Mouse (Mus musculus) liver, embryonic 12.5 days (tissue): Measurements from ENCODE around the gene Cdk9. TPM values are rescaled to one million over a fixed set of nuclear protein-coding genes. Genes with fewer than 3 reads are reported as not detected.

Source experiments
- ATAC-seq: fragments of 200-750 bp; cut with Nextera tagmentation; 2 replicates; pipeline ENCODE4 v1.8.0; 2017; ENCODE audit warnings: moderate number of reproducible peaks, mild to moderate bottlenecking, moderate library complexity
- H3K27ac ChIP-seq: fragments of 300-500 bp; sonication (generic); 2 replicates; pipeline ENCODE4 v1.5.1; 2016; ENCODE audit warnings: mild to moderate bottlenecking
- H3K27me3 ChIP-seq: fragments of 300-500 bp; sonication (generic); replicated peaks from 2 replicates; pipeline ENCODE4 v1.6.1; 2016; ENCODE audit warnings: mild to moderate bottlenecking, moderate library complexity
- H3K36me3 ChIP-seq: fragments of 300-500 bp; sonication (generic); 2 replicates; pipeline ENCODE4 v1.6.1; 2016; ENCODE audit warnings: mild to moderate bottlenecking, moderate library complexity
- H3K4me1 ChIP-seq: fragments of 300-500 bp; sonication (generic); 2 replicates; pipeline ENCODE4 v1.6.1; 2016
- H3K4me2 ChIP-seq: fragments of 300-500 bp; sonication (generic); 2 replicates; pipeline ENCODE4 v1.6.1; 2016; ENCODE audit warnings: mild to moderate bottlenecking, moderate library complexity
- H3K4me3 ChIP-seq: fragments of 300-500 bp; sonication (generic); 2 replicates; pipeline ENCODE4 v1.5.1; 2016; ENCODE audit warnings: mild to moderate bottlenecking, moderate library complexity
- H3K9ac ChIP-seq: fragments of 300-500 bp; sonication (generic); 2 replicates; pipeline ENCODE4 v1.6.1; 2016; ENCODE audit warnings: mild to moderate bottlenecking, moderate library complexity
- H3K9me3 ChIP-seq: fragments of 300-500 bp; sonication (generic); replicated peaks from 2 replicates; pipeline ENCODE4 v1.6.1; 2016; ENCODE audit warnings: mild to moderate bottlenecking, moderate library complexity
- WGBS: fragments of 180-500 bp; shearing (Covaris S2); methylation state at CpG from one replicate; pipeline ENCODE4 v1.1.7; 2016; ENCODE audit not compliant: insufficient replicate concordance; 5-methylcytosine and 5-hydroxymethylcytosine counted together
- polyA plus RNA-seq: library from polyadenylated mRNA; unstranded; fragments of >200 nt; fragmentation: Nextera tagmentation; extraction: Ambion mirVana; gene quantifications from 2 replicates; pipeline ENCODE4 v1.2.1, GENCODE M21; 2016

Cdk9 gene
- polyA plus RNA-seq, 1 experiment from 2014 or later = 86.1 TPM

DNA sequence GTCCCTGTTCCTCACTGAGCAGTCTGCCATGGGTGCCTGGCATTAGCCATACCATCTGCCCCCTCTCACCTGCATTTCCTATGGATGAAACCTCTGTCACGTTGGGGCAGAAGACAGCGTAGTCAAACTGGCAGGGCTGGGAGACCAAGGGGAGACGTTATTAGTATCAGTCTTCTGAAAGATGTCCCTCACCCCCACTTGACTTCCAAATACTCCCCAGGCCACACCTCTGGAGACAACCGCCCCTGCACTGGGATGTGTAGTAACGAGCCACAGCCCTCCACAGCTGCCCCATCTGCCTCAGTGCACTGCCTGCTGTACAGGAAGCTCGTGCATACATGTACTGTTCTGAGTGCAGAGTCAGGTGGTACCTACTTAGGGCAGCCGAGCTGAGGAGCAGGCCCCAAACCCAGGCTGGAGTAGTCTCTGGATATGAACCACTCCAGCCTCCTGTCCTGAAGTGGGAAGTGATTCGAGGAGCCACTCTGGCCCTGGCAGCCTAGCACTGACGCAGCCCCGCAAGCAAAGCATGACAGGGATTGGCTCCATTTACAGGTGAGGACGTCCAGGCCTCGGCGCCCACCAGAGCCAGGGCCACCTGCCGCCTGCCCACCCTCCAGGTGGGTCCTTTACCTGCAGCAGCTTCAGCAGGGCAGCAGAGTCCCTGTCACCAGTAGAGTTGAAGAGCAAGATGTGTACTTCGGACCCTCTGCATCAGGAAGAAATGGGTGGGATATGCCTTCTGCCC, 28.0 kb downstream of the Cdk9 start:
- no peak overlapping the region for H3K27ac ChIP-seq
- H3K4me3 ChIP-seq = no peak overlapping the region
- no peak overlapping the region for H3K4me2 ChIP-seq
- H3K27me3 ChIP-seq = no peaks in the 10 kb centered on the region
- H3K9ac ChIP-seq = no peak overlapping the region
- H3K4me1 ChIP-seq = peaks cover 25% of the 10 kb centered on the region
- H3K36me3 ChIP-seq = peaks cover 90% of the 10 kb centered on the region
- no peaks in the 10 kb centered on the region for H3K9me3 ChIP-seq
- 80% methylated on average over 15 of the region's 15 CpGs for WGBS
- ATAC-seq = no peak

DNA sequence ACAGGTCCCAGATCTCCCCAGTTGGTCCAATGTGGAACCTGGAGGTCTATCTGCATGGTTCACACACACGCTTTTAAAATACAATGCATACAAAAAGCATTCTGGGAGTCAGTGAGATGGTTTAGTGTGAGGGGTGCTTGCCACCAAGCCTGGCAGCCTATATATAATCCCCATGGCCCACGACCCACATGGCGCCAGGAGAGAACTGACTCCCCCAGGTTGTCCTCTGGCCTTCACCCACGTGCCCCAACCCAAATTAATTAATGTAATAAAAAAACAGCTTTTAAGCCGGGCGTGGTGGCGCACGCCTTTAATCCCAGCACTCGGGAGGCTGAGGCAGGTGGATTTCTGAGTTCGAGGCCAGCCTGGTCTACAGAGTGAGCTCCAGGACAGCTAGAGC, 29.2 kb downstream of the Cdk9 start:
- H3K36me3 ChIP-seq = peaks cover 97% of the 10 kb centered on the region

DNA sequence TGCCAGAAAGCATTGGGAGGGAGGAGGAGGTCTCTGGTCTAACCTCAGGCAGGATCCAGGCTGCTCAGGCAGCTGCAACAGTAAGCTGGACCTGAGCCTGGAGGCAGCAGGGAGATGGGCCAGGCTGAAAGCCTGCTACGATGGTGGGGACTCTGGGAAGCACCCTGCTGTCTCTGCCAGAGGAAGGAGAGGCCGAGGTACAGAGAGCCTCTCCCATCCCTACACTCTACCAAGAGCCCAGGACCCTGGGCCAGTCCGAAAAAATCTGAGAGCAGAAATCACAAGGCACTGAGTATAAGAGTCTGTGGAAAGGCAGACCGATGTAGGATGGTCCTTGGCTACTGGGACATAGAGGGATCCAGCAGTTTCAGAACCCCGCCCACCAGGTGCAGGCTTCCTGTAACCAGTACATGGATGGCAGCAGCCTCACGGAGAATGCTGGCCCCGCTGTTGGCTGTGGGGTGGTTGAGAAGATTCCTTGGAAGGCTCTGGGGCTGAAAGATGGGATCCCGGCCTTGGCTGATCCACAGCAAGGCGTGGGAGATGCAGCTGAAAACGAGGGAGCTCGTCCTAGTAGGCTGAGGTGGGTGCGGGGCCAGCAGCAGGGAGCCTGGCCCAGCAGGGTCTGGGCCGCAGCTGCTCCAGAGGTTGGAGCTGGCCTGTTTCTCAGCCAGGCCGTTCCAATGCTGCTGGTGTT, 30.0 kb downstream of the Cdk9 start:
- no peak for ATAC-seq
- peaks cover 25% of the 10 kb centered on the region for H3K4me1 ChIP-seq
- no peak overlapping the region for H3K9ac ChIP-seq
- H3K27me3 ChIP-seq = no peaks in the 10 kb centered on the region
- H3K27ac ChIP-seq = no peak overlapping the region
- H3K36me3 ChIP-seq = peaks cover 95% of the 10 kb centered on the region
- WGBS = 77% methylated on average over 14 of the region's 14 CpGs
- no peaks in the 10 kb centered on the region for H3K9me3 ChIP-seq
- H3K4me2 ChIP-seq = no peak overlapping the region
- H3K4me3 ChIP-seq = no peak overlapping the region

More for the DNA sequence above, 29.2 kb downstream of the Cdk9 start:
- Histone ChIP-seq H3K9me3 (no peaks in the 10 kb centered on the region), H3K4me1 (peaks cover 22% of the 10 kb centered on the region), H3K4me2 (no peak overlapping the region), H3K27me3 (no peaks in the 10 kb centered on the region), H3K9ac (no peak overlapping the region), H3K4me3 (no peak overlapping the region), H3K27ac (no peak overlapping the region)
- no peak for ATAC-seq
- WGBS = 80% methylated on average over 10 of the region's 10 CpGs

DNA sequence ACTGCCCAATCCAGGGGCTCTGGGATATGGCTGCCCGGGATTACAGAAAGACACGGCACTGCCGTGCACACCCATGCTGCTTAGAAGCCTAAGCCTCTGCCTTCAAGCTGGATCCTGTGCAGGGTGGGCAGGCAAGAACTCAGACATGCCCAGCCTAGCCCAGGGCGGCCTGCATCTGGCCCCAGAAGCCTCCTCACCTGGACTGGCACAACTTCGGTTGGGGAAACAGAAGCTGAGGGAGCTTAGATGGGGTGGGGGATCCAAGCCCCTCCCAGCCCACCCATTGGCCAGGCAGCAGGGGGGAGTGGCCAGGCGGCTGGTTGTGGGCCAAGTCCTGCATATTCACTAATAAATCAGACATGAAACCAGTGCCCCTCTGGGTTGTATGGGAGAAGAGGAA, 31.1 kb downstream of the Cdk9 start:
- Histone ChIP-seq H3K4me3 (no peak overlapping the region), H3K27ac (no peak overlapping the region), H3K27me3 (no peaks in the 10 kb centered on the region), H3K4me2 (no peak overlapping the region), H3K4me1 (peaks cover 25% of the 10 kb centered on the region), H3K36me3 (peaks cover 95% of the 10 kb centered on the region), H3K9me3 (peaks cover 3% of the 10 kb centered on the region; the same call in 1 of the 2 replicates), H3K9ac (no peak overlapping the region)
- no peak for ATAC-seq
- 65% methylated on average over 6 of the region's 6 CpGs for WGBS

DNA sequence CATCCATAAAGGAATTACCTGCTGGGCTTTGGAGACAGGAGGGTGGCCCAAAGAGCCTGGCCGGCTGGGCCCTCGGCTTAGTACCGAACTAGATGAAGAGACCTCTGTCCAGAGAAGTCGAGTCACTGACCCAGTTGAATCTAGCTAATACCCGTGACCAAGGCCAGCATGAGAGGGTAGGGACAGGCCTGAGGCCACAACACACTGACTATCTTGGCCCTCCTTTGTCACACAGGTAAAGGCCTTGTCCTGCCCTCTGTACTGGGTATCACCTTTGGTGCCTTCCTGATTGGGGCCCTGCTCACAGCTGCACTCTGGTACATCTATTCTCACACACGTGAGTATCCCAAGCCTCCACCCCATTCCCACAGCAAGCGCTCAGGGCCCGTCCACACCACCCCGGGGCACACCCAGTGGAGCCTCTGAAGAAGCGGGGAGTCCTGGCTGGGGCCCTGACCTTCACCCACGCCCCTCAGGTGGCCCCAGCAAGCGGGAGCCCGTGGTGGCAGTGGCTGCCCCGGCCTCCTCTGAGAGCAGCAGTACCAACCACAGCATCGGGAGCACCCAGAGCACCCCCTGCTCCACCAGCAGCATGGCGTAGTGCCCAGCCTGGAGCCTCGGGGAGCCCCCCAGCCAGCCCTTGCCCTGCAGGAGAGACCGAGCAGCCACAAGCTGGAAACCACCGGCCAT, 31.8 kb downstream of the Cdk9 start:
- peaks cover 3% of the 10 kb centered on the region; the same call in 1 of the 2 replicates for H3K9me3 ChIP-seq
- WGBS = 81% methylated on average over 19 of the region's 19 CpGs
- no peak overlapping the region for H3K9ac ChIP-seq
- peaks cover 21% of the 10 kb centered on the region for H3K4me1 ChIP-seq
- peaks cover 90% of the 10 kb centered on the region for H3K36me3 ChIP-seq
- H3K4me3 ChIP-seq = no peak overlapping the region
- no peak for ATAC-seq
- peak overlapping the region; percentile 36; the same call in 1 of the 2 replicates for H3K27ac ChIP-seq
- no peaks in the 10 kb centered on the region for H3K27me3 ChIP-seq
- H3K4me2 ChIP-seq = no peak overlapping the region

DNA sequence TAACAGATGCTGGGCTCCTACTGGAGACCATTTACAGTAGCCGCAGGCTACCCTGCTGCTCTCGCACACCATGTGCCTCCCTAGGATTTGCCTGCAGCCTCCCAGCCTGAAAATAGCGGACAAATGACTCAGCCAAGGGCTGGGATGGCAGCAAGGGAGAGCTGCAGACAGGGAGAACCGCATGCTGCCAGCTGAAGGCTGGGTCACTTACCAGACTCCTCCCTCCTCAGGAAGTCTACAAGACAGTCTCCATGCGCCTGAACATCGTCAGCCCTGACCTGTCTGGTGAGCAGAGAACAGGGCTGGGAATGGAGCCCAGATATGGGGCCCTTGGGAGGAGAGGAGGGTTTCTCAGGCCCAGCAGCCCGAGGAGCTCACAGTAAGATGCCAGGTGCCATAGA, 32.8 kb downstream of the Cdk9 start:
- Histone ChIP-seq H3K27me3 (no peaks in the 10 kb centered on the region), H3K9ac (no peak overlapping the region), H3K36me3 (peaks cover 89% of the 10 kb centered on the region), H3K4me1 (peaks cover 21% of the 10 kb centered on the region), H3K4me3 (no peak overlapping the region), H3K27ac (0 out of 2 replicates have a peak overlapping the region, but pooled peaks have one; percentile 36), H3K4me2 (no peak overlapping the region), H3K9me3 (peaks cover 3% of the 10 kb centered on the region; the same call in 1 of the 2 replicates)
- WGBS = 51% methylated on average over 7 of the region's 7 CpGs
- ATAC-seq = no peak

DNA sequence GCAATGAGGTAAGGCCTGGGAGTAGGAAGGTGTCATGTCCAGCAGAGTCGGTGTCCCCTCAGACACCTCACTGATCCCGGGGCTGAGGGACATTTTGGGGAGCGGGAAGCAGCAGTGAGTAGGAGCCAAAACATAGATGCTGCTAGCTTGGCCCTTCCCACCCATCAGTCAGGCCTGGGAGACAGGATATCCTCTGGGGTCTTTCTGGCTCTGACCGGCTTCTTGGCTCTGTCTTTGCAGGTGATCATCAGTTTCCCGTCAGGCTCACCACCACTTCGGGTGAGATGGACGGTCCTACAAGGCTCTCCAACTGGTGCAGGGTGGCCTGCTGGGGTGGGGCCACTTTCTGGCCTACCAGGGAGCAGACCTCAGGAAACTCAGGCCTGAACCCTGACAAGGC, 35.2 kb downstream of the Cdk9 start:
- WGBS = 85% methylated on average over 7 of the region's 7 CpGs
- Histone ChIP-seq H3K27ac (no peak overlapping the region), H3K9ac (no peak overlapping the region), H3K4me1 (peaks cover 32% of the 10 kb centered on the region), H3K9me3 (peaks cover 3% of the 10 kb centered on the region; the same call in 1 of the 2 replicates), H3K27me3 (no peaks in the 10 kb centered on the region), H3K36me3 (peaks cover 82% of the 10 kb centered on the region), H3K4me2 (no peak overlapping the region), H3K4me3 (no peak overlapping the region)
- no peak for ATAC-seq

DNA sequence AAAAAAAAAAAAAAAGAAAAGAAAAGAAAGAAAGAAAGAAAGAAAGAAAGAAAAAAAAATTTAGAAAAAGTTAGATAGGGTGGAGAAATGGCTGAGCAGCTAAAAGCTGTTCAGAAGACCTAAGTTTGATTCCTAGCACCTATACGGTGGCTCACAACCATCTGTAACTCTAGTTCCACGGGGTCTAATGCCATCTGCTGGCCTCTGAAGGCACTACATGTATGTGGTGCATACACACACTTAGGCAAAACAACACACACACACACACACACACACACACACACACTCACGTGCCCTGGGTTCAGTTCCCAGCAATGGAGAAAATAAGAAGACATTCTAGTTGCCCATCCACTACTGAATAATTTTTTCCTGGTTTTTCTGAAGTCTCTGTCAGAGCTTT, 36.1 kb downstream of the Cdk9 start:
- Histone ChIP-seq H3K9ac (no peak overlapping the region), H3K27me3 (no peaks in the 10 kb centered on the region), H3K27ac (no peak overlapping the region), H3K4me1 (peaks cover 36% of the 10 kb centered on the region), H3K9me3 (peaks cover 3% of the 10 kb centered on the region; the same call in 1 of the 2 replicates), H3K4me3 (no peak overlapping the region), H3K4me2 (no peak overlapping the region), H3K36me3 (peaks cover 81% of the 10 kb centered on the region)
- no peak for ATAC-seq
- 72% methylated on average over 3 of the region's 3 CpGs for WGBS

DNA sequence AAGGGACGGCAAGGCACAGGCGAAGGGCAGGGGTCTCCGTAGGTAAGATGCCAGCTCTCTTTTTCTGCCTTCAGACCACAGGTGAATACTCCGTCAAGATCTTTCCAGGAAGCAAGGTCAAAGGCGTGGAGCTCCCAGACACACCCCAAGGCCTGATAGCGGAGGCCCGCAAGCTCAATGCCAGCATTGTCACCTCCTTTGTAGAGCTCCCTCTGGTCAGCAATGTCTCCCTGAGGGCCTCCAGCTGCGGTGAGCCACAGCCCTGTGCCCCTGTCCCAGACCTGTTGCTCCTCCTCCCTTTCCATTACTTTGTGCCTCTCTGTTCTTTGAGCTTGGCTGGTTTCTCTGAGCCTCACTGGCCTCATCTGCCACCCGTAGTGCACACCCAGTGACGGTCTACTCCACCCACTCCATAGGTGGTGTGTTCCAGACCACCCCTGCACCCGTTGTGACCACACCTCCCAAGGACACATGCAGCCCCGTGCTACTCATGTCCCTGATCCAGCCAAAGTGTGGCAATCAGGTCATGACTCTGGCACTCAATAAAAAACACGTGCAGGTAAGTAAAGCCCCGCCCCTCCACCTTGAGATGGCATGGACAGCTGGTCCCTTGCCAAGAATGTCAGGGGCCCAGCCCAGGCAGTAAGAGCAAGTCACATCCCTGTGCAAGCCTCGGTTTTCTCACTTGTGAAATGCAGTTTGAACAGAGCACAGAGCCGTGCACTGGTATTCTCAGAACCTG, 39.5 kb downstream of the Cdk9 start:
- peaks cover 3% of the 10 kb centered on the region; the same call in 1 of the 2 replicates for H3K9me3 ChIP-seq
- no peak overlapping the region for H3K4me3 ChIP-seq
- WGBS = 56% methylated on average over 16 of the region's 16 CpGs
- H3K27me3 ChIP-seq = no peaks in the 10 kb centered on the region
- H3K27ac ChIP-seq = no peak overlapping the region
- H3K4me2 ChIP-seq = peak overlapping the region; percentile 13
- ATAC-seq = peak; percentile 54
- peaks cover 64% of the 10 kb centered on the region for H3K36me3 ChIP-seq
- H3K4me1 ChIP-seq = peaks cover 39% of the 10 kb centered on the region
- no peak overlapping the region for H3K9ac ChIP-seq

DNA sequence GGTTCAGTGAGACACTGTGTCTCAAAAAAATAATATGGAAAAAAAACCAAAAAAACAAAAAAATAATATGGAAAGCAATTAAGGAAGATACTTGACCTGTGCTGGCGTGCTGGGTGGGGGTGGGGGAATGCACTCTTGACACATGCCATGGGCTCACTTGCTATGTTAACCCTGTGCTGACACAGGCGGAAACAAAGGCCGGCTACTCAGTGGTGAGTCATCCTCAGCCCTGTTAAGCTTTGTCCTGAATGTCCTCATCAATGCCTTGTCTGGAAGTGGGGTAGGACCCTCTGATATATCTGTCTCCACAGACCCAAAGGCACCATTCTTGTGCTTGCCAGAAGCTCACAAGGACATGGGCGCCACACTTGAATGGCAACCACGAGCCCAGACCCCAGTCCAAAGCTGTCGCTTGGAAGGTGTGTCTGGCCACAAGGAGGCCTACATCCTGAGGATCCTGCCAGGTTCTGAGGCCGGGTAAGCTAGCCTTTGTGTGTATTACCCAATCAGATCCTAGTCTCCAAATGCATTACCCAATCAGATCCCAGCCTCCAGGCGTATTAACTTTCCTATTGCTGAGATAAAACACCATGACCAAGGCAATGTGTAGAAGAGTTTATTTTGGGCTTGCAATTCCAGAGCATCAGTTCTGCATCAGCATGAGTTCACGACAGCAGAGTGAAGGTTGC, 40.8 kb downstream of the Cdk9 start:
- Histone ChIP-seq H3K27ac (no peak overlapping the region), H3K9me3 (peaks cover 3% of the 10 kb centered on the region; the same call in 1 of the 2 replicates), H3K4me1 (peaks cover 39% of the 10 kb centered on the region), H3K27me3 (no peaks in the 10 kb centered on the region), H3K9ac (no peak overlapping the region), H3K4me3 (no peak overlapping the region), H3K4me2 (no peak overlapping the region), H3K36me3 (peaks cover 54% of the 10 kb centered on the region)
- WGBS = 62% methylated on average over 9 of the region's 9 CpGs
- ATAC-seq = no peak

DNA sequence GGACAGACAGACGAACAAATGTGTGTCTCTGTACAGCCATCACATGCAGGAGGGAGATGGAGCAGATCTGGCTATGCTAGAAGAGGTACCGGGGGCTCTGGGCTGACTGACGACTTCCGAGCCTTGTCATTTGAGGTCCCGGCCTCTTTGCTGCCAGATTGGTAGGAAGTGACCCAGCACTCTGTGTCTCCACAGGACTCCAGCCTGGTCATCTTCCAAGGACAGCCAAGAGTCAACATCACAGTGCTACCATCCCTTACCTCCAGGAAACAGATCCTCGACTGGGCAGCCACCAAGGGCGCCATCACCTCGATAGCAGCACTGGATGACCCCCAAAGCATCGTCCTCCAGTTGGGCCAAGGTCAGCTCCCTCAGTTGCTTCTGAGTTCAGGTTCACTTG, 41.7 kb downstream of the Cdk9 start:
- 75% methylated on average over 9 of the region's 9 CpGs for WGBS
- ATAC-seq = no peak
- no peak overlapping the region for H3K27ac ChIP-seq

More for the DNA sequence above, 41.7 kb downstream of the Cdk9 start:
- Histone ChIP-seq H3K27me3 (no peaks in the 10 kb centered on the region), H3K4me1 (peaks cover 40% of the 10 kb centered on the region), H3K9ac (no peak overlapping the region), H3K36me3 (peaks cover 50% of the 10 kb centered on the region), H3K4me3 (no peak overlapping the region), H3K4me2 (no peak overlapping the region), H3K9me3 (no peaks in the 10 kb centered on the region)
